Mouse (Mus musculus) lung, embryonic 14.5 days (tissue): ENCODE results near the gene Fgf11. TPM values are rescaled to one million over a fixed set of nuclear protein-coding genes. Genes with fewer than 3 reads are reported as not detected.

Experiments used
- ATAC-seq: fragments of 200-750 bp; cut with Nextera tagmentation; 2 replicates; pipeline ENCODE4 v1.8.0; 2017; ENCODE audit warnings: mild to moderate bottlenecking, moderate TSS enrichment, moderate library complexity; ENCODE audit not compliant: insufficient read depth
- DNase-seq: peaks from one replicate; pipeline ENCODE4 v3.0.0-alpha.2; 2015
- H3K27ac ChIP-seq: fragments of 300-500 bp; sonication (generic); 2 replicates; pipeline ENCODE4 v1.5.1; 2014; ENCODE audit warnings: low read depth, mild to moderate bottlenecking, moderate library complexity
- H3K27me3 ChIP-seq: fragments of 300-500 bp; sonication (generic); 2 replicates; pipeline ENCODE4 v1.6.1; 2014; ENCODE audit warnings: low read length, control low read depth; ENCODE audit not compliant: insufficient read depth
- H3K36me3 ChIP-seq: fragments of 300-500 bp; sonication (generic); 2 replicates; pipeline ENCODE4 v1.6.1; 2014; ENCODE audit warnings: control low read depth; ENCODE audit not compliant: insufficient read depth
- H3K4me1 ChIP-seq: fragments of 300-500 bp; sonication (generic); 2 replicates; pipeline ENCODE4 v1.6.1; 2014; ENCODE audit warnings: antibody characterized with exemption, control low read depth; ENCODE audit not compliant: insufficient read depth
- H3K4me2 ChIP-seq: fragments of 300-500 bp; sonication (generic); 2 replicates; pipeline ENCODE4 v1.6.1; 2014; ENCODE audit warnings: mild to moderate bottlenecking
- H3K4me3 ChIP-seq: fragments of 300-500 bp; sonication (generic); 2 replicates; pipeline ENCODE4 v1.5.1; 2014; ENCODE audit warnings: low read depth, low read length
- H3K9ac ChIP-seq: fragments of 300-500 bp; sonication (generic); 2 replicates; pipeline ENCODE4 v1.6.1; 2014
- H3K9me3 ChIP-seq: fragments of 300-500 bp; sonication (generic); 2 replicates; pipeline ENCODE4 v1.6.1; 2016; ENCODE audit warnings: low read depth, low read length, control low read depth
- CTCF ChIP-seq: IDR thresholded peaks from 2 replicates; pipeline ENCODE4 v1.5.1; 2016; ENCODE audit warnings: antibody characterized with exemption, low read depth
- WGBS: fragments of 180-500 bp; shearing (Covaris S2); extraction: QIAGEN DNeasy Blood & Tissue Kit; methylation state at CpG from one replicate; pipeline ENCODE4 v1.1.7; 2014; 5-methylcytosine and 5-hydroxymethylcytosine counted together
- polyA plus RNA-seq: library from polyadenylated mRNA; unstranded; fragments of >200 nt; fragmentation: Nextera tagmentation; extraction: Ambion mirVana; gene quantifications from 2 replicates; pipeline ENCODE4 v1.2.1, GENCODE M21; 2014

Fgf11 gene
- polyA plus RNA-seq, 1 experiment from 2014 or later = 1.6 TPM

GRCm38 (mm10) chr11:69818365-69818764 is 16.7 kb upstream of the Fgf11 start, which contains the start of gene Spem2:
Spem2 (minus strand) TSS chr11:69818465.
- WGBS = 70% methylated on average over 2 of the region's 2 CpGs
- no peak for ATAC-seq
- Histone ChIP-seq H3K9me3 (peaks cover 7% of the 10 kb centered on the region; the same call in 1 of the 2 replicates), H3K36me3 (no peaks in the 10 kb centered on the region), H3K4me3 (no peak within 1 kb of the TSS), H3K4me2 (no peak within 1 kb of the TSS), H3K27me3 (no peaks in the 10 kb centered on the region), H3K4me1 (no peaks in the 10 kb centered on the region), H3K9ac (no peak within 1 kb of the TSS), H3K27ac (no peak within 1 kb of the TSS)
- TF ChIP-seq CTCF = no peak
- no peak for DNase-seq

GRCm38 (mm10) chr11:69816520-69816919 is 14.9 kb upstream of the Fgf11 start:
- no peak overlapping the region for H3K4me2 ChIP-seq
- 82% methylated on average over 12 of the region's 12 CpGs for WGBS
- no peaks in the 10 kb centered on the region for H3K36me3 ChIP-seq
- H3K9ac ChIP-seq = no peak overlapping the region
- H3K27me3 ChIP-seq = no peaks in the 10 kb centered on the region
- H3K4me3 ChIP-seq = no peak overlapping the region
- peaks cover 7% of the 10 kb centered on the region; the same call in 1 of the 2 replicates for H3K9me3 ChIP-seq
- no peak for TF ChIP-seq CTCF
- ATAC-seq (no peak), DNase-seq (no peak)
- H3K4me1 ChIP-seq = no peaks in the 10 kb centered on the region
- H3K27ac ChIP-seq = no peak overlapping the region

- peak; percentile 35 for TF ChIP-seq CTCF
- Histone ChIP-seq H3K36me3 (no peaks in the 10 kb centered on the region), H3K4me2 (no peak within 1 kb of the TSS), H3K9me3 (peaks cover 7% of the 10 kb centered on the region; the same call in 1 of the 2 replicates), H3K4me1 (no peaks in the 10 kb centered on the region), H3K9ac (no peak within 1 kb of the TSS), H3K27ac (no peak within 1 kb of the TSS), H3K27me3 (no peaks in the 10 kb centered on the region), H3K4me3 (no peak within 1 kb of the TSS)
- whole genome bisulfite sequencing = 58% methylated on average over 10 of the region's 10 CpGs
- ATAC-seq = no peak
- no peak for DNase-seq
These were observed 13.5 kb upstream of the Fgf11 start, which contains the start of gene Gm39566 for GRCm38 (mm10) chr11:69815155-69815554. Gm39566 (minus strand) TSS chr11:69815298.

- H3K9me3 ChIP-seq = no peaks in the 10 kb centered on the region
- no peaks in the 10 kb centered on the region for H3K4me1 ChIP-seq
- H3K4me2 ChIP-seq = no peak overlapping the region
- DNase-seq (no peak), ATAC-seq (no peak)
- H3K9ac ChIP-seq = no peak overlapping the region
- no peak for TF ChIP-seq CTCF
- H3K27ac ChIP-seq = no peak overlapping the region
- no peak overlapping the region for H3K4me3 ChIP-seq
- H3K36me3 ChIP-seq = no peaks in the 10 kb centered on the region
- peaks cover 6% of the 10 kb centered on the region; the same call in 1 of the 2 replicates for H3K27me3 ChIP-seq
These were observed 8.6 kb upstream of the Fgf11 start for GRCm38 (mm10) chr11:69810280-69810679.

GRCm38 (mm10) chr11:69807641-69808040 is 6.0 kb upstream of the Fgf11 start:
- H3K9ac ChIP-seq = no peak overlapping the region
- H3K27ac ChIP-seq = no peak overlapping the region
- WGBS = 58% methylated on average over 2 of the region's 2 CpGs
- no peak for TF ChIP-seq CTCF
- no peak overlapping the region for H3K4me3 ChIP-seq
- no peaks in the 10 kb centered on the region for H3K36me3 ChIP-seq
- no peaks in the 10 kb centered on the region for H3K9me3 ChIP-seq
- ATAC-seq (no peak), DNase-seq (no peak)
- no peak overlapping the region for H3K4me2 ChIP-seq
- H3K4me1 ChIP-seq = peaks cover 18% of the 10 kb centered on the region
- H3K27me3 ChIP-seq = peaks cover 27% of the 10 kb centered on the region

GRCm38 (mm10) chr11:69806378-69806777 is 4.7 kb upstream of the Fgf11 start:
- H3K27me3 ChIP-seq = peaks cover 39% of the 10 kb centered on the region
- H3K9me3 ChIP-seq = no peaks in the 10 kb centered on the region
- WGBS = 79% methylated on average over 4 of the region's 4 CpGs
- H3K4me1 ChIP-seq = peaks cover 25% of the 10 kb centered on the region
- H3K27ac ChIP-seq = no peak overlapping the region
- no peaks in the 10 kb centered on the region for H3K36me3 ChIP-seq
- no peak overlapping the region for H3K4me2 ChIP-seq
- TF ChIP-seq CTCF = peak; percentile 36; the same call in 1 of the 2 replicates
- DNase-seq (no peak), ATAC-seq (no peak)
- H3K4me3 ChIP-seq = no peak overlapping the region
- no peak overlapping the region for H3K9ac ChIP-seq

GRCm38 (mm10) chr11:69804972-69805909 is 3.6 kb upstream of the Fgf11 start, which contains the start of gene Tmem102:
Tmem102 (minus strand) TSS chr11:69805624.
- Histone ChIP-seq H3K4me2 (peak within 1 kb of the TSS; percentile 97), H3K9ac (peak within 1 kb of the TSS; percentile 54), H3K27me3 (peaks cover 43% of the 10 kb centered on the region), H3K36me3 (no peaks in the 10 kb centered on the region), H3K27ac (no peak within 1 kb of the TSS), H3K4me1 (peaks cover 30% of the 10 kb centered on the region), H3K4me3 (peak within 1 kb of the TSS; percentile 52), H3K9me3 (no peaks in the 10 kb centered on the region)
- DNase-seq = peak; percentile 39
- TF ChIP-seq CTCF = no peak
- WGBS = 9% methylated on average over 29 of the region's 29 CpGs
- ATAC-seq = no peak
